Mouse (Mus musculus): ENCODE measurements at regions not wholly inside any gene's neighbourhood (a gene's known extent, or its start where the extent isn't known, plus 50 kb on each side); places are given as distances from the start of the nearest gene placed in this dataset.

GRCm38 (mm10) chr9:120778423-120778822 lies 150.6 kb upstream of the Ctnnb1 start:
- Histone ChIP-seq H3K27me3 (ENCODE audit: insufficient read depth, low read length) (no peaks in the 10 kb centered on the region), H3K9me3 (ENCODE audit: low read depth, low read length) (no peaks in the 10 kb centered on the region), H3K36me3 (ENCODE audit: insufficient read depth) (no peaks in the 10 kb centered on the region), H3K4me1 (ENCODE audit: insufficient read depth) (peaks cover 15% of the 10 kb centered on the region), H3K4me2 (0 out of 2 replicates have a peak overlapping the region, but pooled peaks have one; percentile 1), H3K9ac (no peak overlapping the region), H3K4me3 (ENCODE audit: low read depth, low read length) (no peak overlapping the region), H3K27ac (ENCODE audit: low read depth) (peak overlapping the region; percentile 84)
- no peak for TF ChIP-seq CTCF (IDR thresholded peaks at IDR 0.05; ENCODE audit: low read depth)
- ATAC-seq (ENCODE audit: insufficient read depth) (peak; percentile 37), DNase-seq (peak; percentile 57)
- 25% methylated on average over 2 of the region's 2 CpGs for WGBS

GRCm38 (mm10) chr9:120794210-120794609 lies 134.8 kb upstream of the Ctnnb1 start:
- H3K27ac ChIP-seq (ENCODE audit: low read depth) = no peak overlapping the region
- DNase-seq (no peak), ATAC-seq (ENCODE audit: insufficient read depth) (no peak)
- 82% methylated on average over 5 of the region's 5 CpGs for WGBS
- no peaks in the 10 kb centered on the region for H3K36me3 ChIP-seq (ENCODE audit: insufficient read depth)
- no peak for TF ChIP-seq CTCF (IDR thresholded peaks at IDR 0.05; ENCODE audit: low read depth)
- H3K4me3 ChIP-seq (ENCODE audit: low read depth, low read length) = no peak overlapping the region
- H3K4me1 ChIP-seq (ENCODE audit: insufficient read depth) = no peaks in the 10 kb centered on the region
- peaks cover 10% of the 10 kb centered on the region; the same call in 1 of the 2 replicates for H3K9me3 ChIP-seq (ENCODE audit: low read depth, low read length)
- no peak overlapping the region for H3K9ac ChIP-seq
- no peaks in the 10 kb centered on the region for H3K27me3 ChIP-seq (ENCODE audit: insufficient read depth, low read length)
- no peak overlapping the region for H3K4me2 ChIP-seq

DNA sequence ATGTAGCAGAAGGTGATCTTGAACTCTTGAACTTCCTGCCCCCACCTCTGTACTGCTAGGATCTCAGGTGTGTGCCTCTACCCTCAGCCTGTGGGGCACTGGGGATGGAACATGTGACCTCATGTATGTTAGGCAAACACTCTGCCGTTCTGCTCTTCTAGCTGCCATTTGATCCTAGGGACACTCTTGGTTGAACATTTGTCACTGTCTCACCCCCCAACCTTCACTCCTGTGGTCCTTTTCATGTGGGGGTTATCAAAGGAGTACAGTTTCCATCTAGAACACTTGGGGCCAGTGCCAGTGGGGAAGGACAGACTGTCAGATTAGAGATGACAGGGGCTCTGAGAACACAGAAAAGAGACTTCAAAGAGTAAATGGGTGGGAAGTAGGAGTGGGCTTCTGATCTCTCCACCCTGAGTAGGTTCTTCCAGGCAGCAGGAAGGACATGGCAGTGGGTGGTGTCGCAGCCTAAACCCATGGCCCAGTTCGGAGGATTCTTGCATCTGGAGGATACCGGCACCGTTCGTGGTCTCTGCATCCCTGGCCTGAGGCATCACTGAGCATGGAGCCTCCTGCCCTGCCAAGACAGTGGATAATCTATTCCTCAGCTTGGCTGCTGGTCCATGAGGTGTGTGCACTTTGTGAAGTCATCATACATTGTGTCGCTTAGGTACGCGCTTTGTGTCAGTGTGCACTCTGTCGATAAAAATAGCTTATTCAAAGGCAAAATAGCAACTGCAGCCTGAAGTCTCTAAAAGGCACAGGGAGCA lies 132.7 kb upstream of the Ctnnb1 start:
- no peak for ATAC-seq (ENCODE audit: insufficient read depth)

DNA sequence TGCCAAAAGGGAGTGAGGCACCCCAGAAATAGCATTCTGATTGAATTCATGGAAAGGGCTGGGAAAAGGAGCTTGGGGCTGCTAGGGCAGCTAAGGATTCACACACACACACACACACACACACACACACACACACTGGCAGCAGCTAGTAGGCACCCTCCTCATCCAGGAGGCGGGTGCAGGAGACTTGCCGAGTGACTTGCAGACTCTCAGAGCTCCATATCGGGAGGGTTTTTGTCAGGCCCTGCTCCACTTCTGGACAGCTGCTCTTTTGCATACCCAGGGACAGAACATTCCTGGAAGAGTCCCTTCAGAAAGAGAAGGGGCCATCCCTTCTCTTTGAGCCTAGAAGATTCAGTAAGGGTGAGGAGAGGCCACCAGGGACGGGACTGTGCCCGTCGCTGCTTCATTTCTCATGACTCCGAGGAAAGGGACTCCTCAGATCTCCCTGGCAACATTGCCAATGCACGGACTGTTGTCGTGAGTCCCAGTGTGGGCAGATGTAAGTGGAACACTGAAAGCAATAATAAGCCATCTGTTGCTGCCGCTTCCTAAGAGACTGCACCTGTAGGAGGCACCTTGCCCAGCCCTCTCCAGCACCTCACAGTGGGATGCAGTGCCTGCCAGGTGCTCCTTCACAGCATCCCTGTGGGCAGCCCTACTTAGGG lies 130.9 kb upstream of the Ctnnb1 start:
- ATAC-seq (ENCODE audit: insufficient read depth) = no peak
- H3K27ac ChIP-seq (ENCODE audit: low read depth) = no peak overlapping the region
- H3K36me3 ChIP-seq (ENCODE audit: insufficient read depth) = no peaks in the 10 kb centered on the region
- H3K9ac ChIP-seq = no peak overlapping the region
- H3K4me2 ChIP-seq = no peak overlapping the region
- no peak overlapping the region for H3K4me3 ChIP-seq (ENCODE audit: low read depth, low read length)
- WGBS = 52% methylated on average over 10 of the region's 10 CpGs
- no peaks in the 10 kb centered on the region for H3K27me3 ChIP-seq (ENCODE audit: insufficient read depth, low read length)
- 0 out of 2 replicates have a peak, but pooled peaks cover under 1% of the 10 kb centered on the region for H3K9me3 ChIP-seq (ENCODE audit: low read depth, low read length)
- no peak for DNase-seq
- no peaks in the 10 kb centered on the region for H3K4me1 ChIP-seq (ENCODE audit: insufficient read depth)
- TF ChIP-seq CTCF (IDR thresholded peaks at IDR 0.05; ENCODE audit: low read depth) = no peak

More for the DNA sequence above, 132.7 kb upstream of the Ctnnb1 start:
- H3K9ac ChIP-seq = no peak overlapping the region
- no peak overlapping the region for H3K4me2 ChIP-seq
- H3K9me3 ChIP-seq (ENCODE audit: low read depth, low read length) = peaks cover 10% of the 10 kb centered on the region; the same call in 1 of the 2 replicates
- WGBS = 70% methylated on average over 10 of the region's 10 CpGs
- H3K36me3 ChIP-seq (ENCODE audit: insufficient read depth) = no peaks in the 10 kb centered on the region
- H3K27me3 ChIP-seq (ENCODE audit: insufficient read depth, low read length) = no peaks in the 10 kb centered on the region
- H3K4me1 ChIP-seq (ENCODE audit: insufficient read depth) = no peaks in the 10 kb centered on the region
- DNase-seq = no peak
- TF ChIP-seq CTCF (IDR thresholded peaks at IDR 0.05; ENCODE audit: low read depth) = no peak
- H3K27ac ChIP-seq (ENCODE audit: low read depth) = no peak overlapping the region
- no peak overlapping the region for H3K4me3 ChIP-seq (ENCODE audit: low read depth, low read length)

DNA sequence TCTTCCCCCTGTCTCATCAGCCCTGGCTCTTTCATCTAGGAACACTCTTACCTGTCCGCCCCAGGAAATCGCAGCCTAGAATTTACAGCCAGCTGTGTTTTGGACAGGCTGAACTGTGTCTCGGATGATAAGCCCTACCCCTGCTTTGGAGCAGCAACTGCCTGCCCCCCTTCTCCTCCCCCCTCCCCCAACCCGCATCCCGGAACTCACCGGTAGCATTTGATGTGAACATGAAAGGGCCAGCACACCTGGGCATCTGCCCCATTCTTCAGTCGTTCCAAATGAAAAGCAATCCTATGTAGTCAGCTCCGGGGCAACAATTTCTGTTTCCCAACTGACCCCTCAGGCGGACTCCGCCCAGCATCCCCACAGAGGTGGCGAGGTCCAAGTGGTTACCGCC lies 130.1 kb upstream of the Ctnnb1 start:
- Histone ChIP-seq H3K27me3 (ENCODE audit: insufficient read depth, low read length) (no peaks in the 10 kb centered on the region), H3K9ac (no peak overlapping the region), H3K4me1 (ENCODE audit: insufficient read depth) (no peaks in the 10 kb centered on the region), H3K36me3 (ENCODE audit: insufficient read depth) (no peaks in the 10 kb centered on the region), H3K4me2 (no peak overlapping the region), H3K4me3 (ENCODE audit: low read depth, low read length) (no peak overlapping the region), H3K27ac (ENCODE audit: low read depth) (no peak overlapping the region), H3K9me3 (ENCODE audit: low read depth, low read length) (no peaks in the 10 kb centered on the region)
- TF ChIP-seq CTCF (IDR thresholded peaks at IDR 0.05; ENCODE audit: low read depth) = no peak
- DNase-seq = no peak
- WGBS = 26% methylated on average over 12 of the region's 12 CpGs
- no peak for ATAC-seq (ENCODE audit: insufficient read depth)

DNA sequence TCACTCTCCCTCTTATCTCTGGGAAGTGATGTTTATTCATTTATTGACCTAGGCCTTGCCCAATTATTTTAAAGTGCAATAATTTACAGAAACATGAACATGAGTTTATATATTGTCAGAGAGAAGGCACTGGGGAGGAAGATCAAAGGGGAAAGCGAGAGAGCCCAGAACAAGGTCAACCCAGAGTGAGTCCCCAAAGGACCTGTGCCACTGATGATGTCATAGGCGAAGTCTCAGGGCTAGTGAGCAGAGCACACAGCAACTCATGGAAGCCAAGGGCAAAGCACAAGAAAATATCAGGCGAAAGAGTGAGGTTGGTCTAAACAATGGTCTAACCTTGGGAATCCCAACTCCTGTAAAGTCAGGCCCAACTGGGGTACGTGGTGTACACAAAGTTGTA lies 126.4 kb upstream of the Ctnnb1 start:
- no peak overlapping the region for H3K4me3 ChIP-seq (ENCODE audit: low read depth, low read length)
- TF ChIP-seq CTCF (IDR thresholded peaks at IDR 0.05; ENCODE audit: low read depth) = no peak
- no peaks in the 10 kb centered on the region for H3K27me3 ChIP-seq (ENCODE audit: insufficient read depth, low read length)
- H3K9ac ChIP-seq = no peak overlapping the region
- no peaks in the 10 kb centered on the region for H3K36me3 ChIP-seq (ENCODE audit: insufficient read depth)
- H3K4me2 ChIP-seq = no peak overlapping the region
- H3K4me1 ChIP-seq (ENCODE audit: insufficient read depth) = peaks cover 7% of the 10 kb centered on the region; the same call in 1 of the 2 replicates
- WGBS = 66% methylated on average over 4 of the region's 4 CpGs
- ATAC-seq (ENCODE audit: insufficient read depth) = no peak
- DNase-seq = no peak
- H3K27ac ChIP-seq (ENCODE audit: low read depth) = no peak overlapping the region
- H3K9me3 ChIP-seq (ENCODE audit: low read depth, low read length) = no peaks in the 10 kb centered on the region

GRCm38 (mm10) chr9:120804760-120805294 lies 124.2 kb upstream of the Ctnnb1 start:
- Histone ChIP-seq H3K27ac (ENCODE audit: low read depth) (no peak overlapping the region; the same call in 1 of the 2 replicates), H3K9me3 (ENCODE audit: low read depth, low read length) (no peaks in the 10 kb centered on the region), H3K4me1 (ENCODE audit: insufficient read depth) (peaks cover 7% of the 10 kb centered on the region; the same call in 1 of the 2 replicates), H3K4me3 (ENCODE audit: low read depth, low read length) (no peak overlapping the region), H3K27me3 (ENCODE audit: insufficient read depth, low read length) (no peaks in the 10 kb centered on the region), H3K4me2 (no peak overlapping the region), H3K36me3 (ENCODE audit: insufficient read depth) (no peaks in the 10 kb centered on the region), H3K9ac (no peak overlapping the region)
- ATAC-seq (ENCODE audit: insufficient read depth) (no peak; the same call in 1 of the 2 replicates), DNase-seq (peak; percentile 58)
- WGBS = 18% methylated on average over 10 of the region's 10 CpGs
- TF ChIP-seq CTCF (IDR thresholded peaks at IDR 0.05; ENCODE audit: low read depth) = no peak
